ENCODE assay signal across 8 mouse cellular contexts in the genomic region with DNA sequence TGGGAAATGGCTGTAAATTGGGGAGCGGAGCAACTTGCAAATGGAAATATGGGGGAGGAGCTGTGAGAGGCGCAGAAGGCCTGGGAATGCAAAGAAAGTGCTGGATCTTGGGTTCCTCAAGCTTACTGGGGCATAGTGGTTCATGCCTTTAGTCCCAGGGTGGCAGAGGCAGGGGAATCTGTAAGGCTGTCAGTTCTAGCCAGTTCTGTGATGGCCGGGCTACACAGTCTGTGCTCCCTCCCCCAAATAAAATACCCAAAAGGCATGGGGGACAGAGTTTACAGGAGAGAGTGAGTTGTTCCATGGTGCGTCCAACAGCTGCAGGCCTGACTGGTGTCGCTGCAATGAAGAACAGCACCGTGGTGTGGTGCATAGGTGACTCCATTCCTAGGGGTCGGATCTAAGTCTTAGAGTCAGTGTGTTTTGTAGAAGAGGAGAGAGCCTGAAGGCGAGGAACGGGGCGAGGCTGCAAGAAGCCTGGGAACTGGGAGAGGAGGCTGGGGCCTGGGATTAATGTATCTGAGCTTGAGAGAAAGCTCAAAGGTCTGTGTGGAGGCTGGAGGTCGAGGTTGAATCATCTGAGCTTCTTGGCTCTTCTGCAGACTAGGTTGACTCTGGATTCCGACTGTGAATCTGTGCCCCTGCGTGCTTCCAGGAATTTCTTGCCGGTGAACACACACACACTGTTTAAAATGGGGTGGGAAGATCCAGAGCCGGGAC. TPM values are rescaled to one million over a fixed set of nuclear protein-coding genes. Genes with fewer than 3 reads are reported as not detected.
DNase-seq lines count a peak whose midpoint lies in the region; ATAC-seq and TF ChIP-seq lines count a peak whose summit lies in the region.

No protein-coding gene starts in this region.

- TF ChIP-seq POLR2A in myocyte (IDR thresholded peaks at IDR 0.05; ENCODE audit: insufficient read length, low read depth): no peak

- peaks cover 47% of the 10 kb centered on the region for H3K79me2 ChIP-seq in myocyte (ENCODE audit: control insufficient read depth, insufficient read depth)

- H3K9ac ChIP-seq in embryonic facial prominence, embryonic 15.5 days: peak overlapping the region; percentile 73; the same call in 1 of the 2 replicates

- H3K36me3 ChIP-seq in embryonic facial prominence, embryonic 15.5 days: no peaks in the 10 kb centered on the region
- H3K36me3 ChIP-seq in myocyte (ENCODE audit: control insufficient read depth, insufficient read depth): no peaks in the 10 kb centered on the region

- no peaks in the 10 kb centered on the region for H3K27me3 ChIP-seq in embryonic facial prominence, embryonic 15.5 days
- H3K27me3 ChIP-seq in myocyte (ENCODE audit: control insufficient read depth, insufficient read depth, insufficient read length): no peaks in the 10 kb centered on the region

- H3K9me3 ChIP-seq in embryonic facial prominence, embryonic 15.5 days (replicated peaks): no peaks in the 10 kb centered on the region

- peaks cover 68% of the 10 kb centered on the region for H3K4me1 ChIP-seq in embryonic facial prominence, embryonic 15.5 days

- H3K4me2 ChIP-seq in embryonic facial prominence, embryonic 15.5 days (replicated peaks): peak overlapping the region; percentile 73
- H3K4me2 ChIP-seq in myocyte (ENCODE audit: low read depth): peak overlapping the region; percentile 84

- no peak for TF ChIP-seq CTCF in left cerebral cortex, adult 2 months (IDR thresholded peaks at IDR 0.05)

- no peak overlapping the region; the same call in 1 of the 2 replicates for H3K27ac ChIP-seq in left cerebral cortex, adult 2 months
- peak overlapping the region; percentile 97 for H3K27ac ChIP-seq in embryonic facial prominence, embryonic 15.5 days (replicated peaks)

- 8% methylated on average over 15 of the region's 15 CpGs for WGBS in embryonic facial prominence, embryonic 15.5 days

- peak overlapping the region; percentile 57 for H3K4me3 ChIP-seq in left cerebral cortex, adult 2 months
- H3K4me3 ChIP-seq in embryonic facial prominence, embryonic 15.5 days (replicated peaks): peak overlapping the region; percentile 71
- peak overlapping the region; percentile 92 for H3K4me3 ChIP-seq in myocyte

- intact Hi-C loops in left cerebral cortex, adult 2 months (cut with DNase I): no loop called here

- no peak for ATAC-seq in embryonic facial prominence, embryonic 15.5 days (ENCODE audit: insufficient number of reproducible peaks, low FRiP score, low TSS enrichment, low read depth)
- no peak for ATAC-seq in granulocyte monocyte progenitor cell, adult 5-6 weeks (replicated peaks; ENCODE audit: poor library complexity, severe bottlenecking)
- no peak for ATAC-seq in erythroid progenitor cell, adult 5-6 weeks (replicated peaks; ENCODE audit: low FRiP score, poor library complexity, severe bottlenecking)

- DNase-seq in left cerebral cortex, adult 2 months (ENCODE audit: extremely low spot score in 1 of 2, low spot score in 2 of 2): no peak
- DNase-seq in left cerebral cortex, adult 9 months (ENCODE audit: low spot score in 2 of 2): no peak
- DNase-seq in kidney, adult 9 months: peak; percentile 53
- DNase-seq in adrenal gland, adult 2 months: no peak

- peak overlapping the region; percentile 71 for H3ac ChIP-seq in myocyte (ENCODE audit: control insufficient read depth, insufficient read length)

TF ChIP-seq in myocyte, 11 proteins besides CTCF, POLR2A, EP300 and RAD21:
- TF ChIP-seq MYOG (IDR thresholded peaks at IDR 0.05; ENCODE audit: control insufficient read depth in 1 of 3, insufficient read depth in 1 of 3, insufficient read length in 2 of 3, low read depth in 2 of 3): no peak
- no peak for TF ChIP-seq SRF (IDR thresholded peaks at IDR 0.05; ENCODE audit: control insufficient read depth, insufficient read length, low read depth)
- TF ChIP-seq MAX (IDR thresholded peaks at IDR 0.05; ENCODE audit: low read depth): no peak
- TF ChIP-seq USF1 (IDR thresholded peaks at IDR 0.05; ENCODE audit: low read depth): no peak

RNA-seq across cellular contexts. Expression of gene Ahnak, which starts 0.6 kb away (rescaled TPM):
- 10 to 100 TPM; 22.5 to 32.2 TPM for total RNA-seq in left cerebral cortex, adult 2 months (2021)
- 71.9 and 92.4 TPM in 2 replicates for polyA plus RNA-seq in embryonic facial prominence, embryonic 15.5 days (2015; fragmentation: Nextera tagmentation; extraction: Ambion mirVana)
- polyA plus RNA-seq in myocyte (2012; fragmentation: generic; extraction: Trizol): 93.3 TPM
- total RNA-seq in granulocyte monocyte progenitor cell, adult 5-6 weeks (2014; fragmentation: Nextera tagmentation): 5.8 and 12.1 TPM in 2 replicates
- total RNA-seq in granulocyte monocyte progenitor cell, adult 5-6 weeks (2017): 14.1 and 14.8 TPM in 2 replicates
- 100 to 1,000 TPM in 1 of 2 experiments, 10 to 100 TPM in 1; 91.1 to 152 TPM for total RNA-seq in adrenal gland, adult 2 months (2021)
- polyA plus RNA-seq in adrenal gland, adult 2 months (2012; rRNA removed): 5.4 and 7.4 TPM in 2 replicates
- total RNA-seq in erythroid progenitor cell, adult 5-6 weeks (2015; ENCODE audit: low replicate concordance): 13.0 and 13.8 TPM in 2 replicates
- total RNA-seq in erythroid progenitor cell, adult 5-6 weeks (2017; ENCODE audit: low replicate concordance): 13.3 and 15.7 TPM in 2 replicates

RNA-seq across cellular contexts. Expression of gene Eef1g, which starts 21.7 kb away (rescaled TPM):
- total RNA-seq in left cerebral cortex, adult 2 months (2021): 100 to 1,000 TPM; 228 to 236 TPM
- 443 and 458 TPM in 2 replicates for polyA plus RNA-seq in embryonic facial prominence, embryonic 15.5 days (2015; fragmentation: Nextera tagmentation; extraction: Ambion mirVana)
- polyA plus RNA-seq in myocyte (2012; fragmentation: generic; extraction: Trizol): 896 TPM
- total RNA-seq in granulocyte monocyte progenitor cell, adult 5-6 weeks (2014; fragmentation: Nextera tagmentation): 1,036 and 1,157 TPM in 2 replicates
- total RNA-seq in granulocyte monocyte progenitor cell, adult 5-6 weeks (2017): 748 and 899 TPM in 2 replicates
- 100 to 1,000 TPM; 331 to 355 TPM for total RNA-seq in adrenal gland, adult 2 months (2021)
- polyA plus RNA-seq in adrenal gland, adult 2 months (2012; rRNA removed): 63.8 and 90.8 TPM in 2 replicates
- total RNA-seq in erythroid progenitor cell, adult 5-6 weeks (2015; ENCODE audit: low replicate concordance): 198 and 228 TPM in 2 replicates
- total RNA-seq in erythroid progenitor cell, adult 5-6 weeks (2017; ENCODE audit: low replicate concordance): 92.0 and 153 TPM in 2 replicates

RNA-seq across cellular contexts. Expression of gene Tut1, which starts 34.9 kb away (rescaled TPM):
- total RNA-seq in left cerebral cortex, adult 2 months (2021): 10 to 100 TPM; 21.4 to 22.4 TPM
- 31.0 and 32.8 TPM in 2 replicates for polyA plus RNA-seq in embryonic facial prominence, embryonic 15.5 days (2015; fragmentation: Nextera tagmentation; extraction: Ambion mirVana)
- polyA plus RNA-seq in myocyte (2012; fragmentation: generic; extraction: Trizol): 24.9 TPM
- 17.8 and 28.9 TPM in 2 replicates for total RNA-seq in granulocyte monocyte progenitor cell, adult 5-6 weeks (2014; fragmentation: Nextera tagmentation)
- total RNA-seq in granulocyte monocyte progenitor cell, adult 5-6 weeks (2017): 14.5 and 21.8 TPM in 2 replicates
- total RNA-seq in adrenal gland, adult 2 months (2021): 10 to 100 TPM; 19.6 to 23.9 TPM
- polyA plus RNA-seq in adrenal gland, adult 2 months (2012; rRNA removed): 16.3 and 22.4 TPM in 2 replicates
- total RNA-seq in erythroid progenitor cell, adult 5-6 weeks (2015; ENCODE audit: low replicate concordance): 0.84 and 3.2 TPM in 2 replicates
- total RNA-seq in erythroid progenitor cell, adult 5-6 weeks (2017; ENCODE audit: low replicate concordance): 3.7 and 4.4 TPM in 2 replicates

RNA-seq across cellular contexts. Expression of gene Mta2, which starts 46.8 kb away (rescaled TPM):
- total RNA-seq in left cerebral cortex, adult 2 months (2021): 10 to 100 TPM; 55.5 to 55.6 TPM
- polyA plus RNA-seq in embryonic facial prominence, embryonic 15.5 days (2015; fragmentation: Nextera tagmentation; extraction: Ambion mirVana): 155 and 156 TPM in 2 replicates
- 81.5 TPM for polyA plus RNA-seq in myocyte (2012; fragmentation: generic; extraction: Trizol)
- 115 and 125 TPM in 2 replicates for total RNA-seq in granulocyte monocyte progenitor cell, adult 5-6 weeks (2014; fragmentation: Nextera tagmentation)
- 120 and 123 TPM in 2 replicates for total RNA-seq in granulocyte monocyte progenitor cell, adult 5-6 weeks (2017)
- total RNA-seq in adrenal gland, adult 2 months (2021): 10 to 100 TPM; 81.8 to 86.1 TPM
- polyA plus RNA-seq in adrenal gland, adult 2 months (2012; rRNA removed): 15.9 and 20.6 TPM in 2 replicates
- 59.9 and 70.3 TPM in 2 replicates for total RNA-seq in erythroid progenitor cell, adult 5-6 weeks (2015; ENCODE audit: low replicate concordance)
- total RNA-seq in erythroid progenitor cell, adult 5-6 weeks (2017; ENCODE audit: low replicate concordance): 84.2 and 125 TPM in 2 replicates

RNA-seq across cellular contexts. Expression of gene Eml3, which starts 59.2 kb away (rescaled TPM):
- total RNA-seq in left cerebral cortex, adult 2 months (2021): 10 to 100 TPM; 11.0 to 13.7 TPM
- 41.3 and 43.1 TPM in 2 replicates for polyA plus RNA-seq in embryonic facial prominence, embryonic 15.5 days (2015; fragmentation: Nextera tagmentation; extraction: Ambion mirVana)
- 14.7 TPM for polyA plus RNA-seq in myocyte (2012; fragmentation: generic; extraction: Trizol)
- total RNA-seq in granulocyte monocyte progenitor cell, adult 5-6 weeks (2014; fragmentation: Nextera tagmentation): 26.1 and 30.2 TPM in 2 replicates
- 27.4 and 31.3 TPM in 2 replicates for total RNA-seq in granulocyte monocyte progenitor cell, adult 5-6 weeks (2017)
- 10 to 100 TPM; 39.7 to 51.0 TPM for total RNA-seq in adrenal gland, adult 2 months (2021)
- polyA plus RNA-seq in adrenal gland, adult 2 months (2012; rRNA removed): 70.6 and 80.7 TPM in 2 replicates
- total RNA-seq in erythroid progenitor cell, adult 5-6 weeks (2015; ENCODE audit: low replicate concordance): 6.5 and 9.6 TPM in 2 replicates
- total RNA-seq in erythroid progenitor cell, adult 5-6 weeks (2017; ENCODE audit: low replicate concordance): 7.1 and 14.0 TPM in 2 replicates
